Mouse (Mus musculus) left cerebral cortex, adult 18-20 months (tissue): Measurements from ENCODE around the gene Gsn. TPM values are rescaled to one million over a fixed set of nuclear protein-coding genes. Genes with fewer than 3 reads are reported as not detected.
A peak's percentile ranks its signal among the peaks of the same experiment; 100 is the strongest.

Source experiments
- DNase-seq, 2 experiments: peaks; one replicate each; pipeline ENCODE4 v3.0.0; 2021 to 2022; ENCODE audit warnings: low spot score in 2 of 2, mixed read lengths in 1 of 2
- total RNA-seq, 2 experiments: library from RNA; stranded (reverse); gene quantifications; 2 replicates each; pipeline ENCODE4 v1.2.3; 2021

Gene Gsn
- total RNA-seq, 2 experiments from 2014 or later = 31.3 to 39.8 TPM

GRCm38 (mm10) chr2:35277686-35278085 is 21.5 kb downstream of the Gsn start:
- DNase-seq = no peak

- no peak for DNase-seq
Measured at GRCm38 (mm10) chr2:35278371-35279210, 22.4 kb downstream of the Gsn start.

GRCm38 (mm10) chr2:35280001-35280400 is 23.8 kb downstream of the Gsn start:
- no peak for DNase-seq

- no peak for DNase-seq
Measured at GRCm38 (mm10) chr2:35282214-35282613, 26.0 kb downstream of the Gsn start.

- no peak for DNase-seq
Measured at GRCm38 (mm10) chr2:35283997-35284396, 27.8 kb downstream of the Gsn start.

- DNase-seq = no peak
Measured at GRCm38 (mm10) chr2:35285209-35285608, 29.0 kb downstream of the Gsn start.

DNA sequence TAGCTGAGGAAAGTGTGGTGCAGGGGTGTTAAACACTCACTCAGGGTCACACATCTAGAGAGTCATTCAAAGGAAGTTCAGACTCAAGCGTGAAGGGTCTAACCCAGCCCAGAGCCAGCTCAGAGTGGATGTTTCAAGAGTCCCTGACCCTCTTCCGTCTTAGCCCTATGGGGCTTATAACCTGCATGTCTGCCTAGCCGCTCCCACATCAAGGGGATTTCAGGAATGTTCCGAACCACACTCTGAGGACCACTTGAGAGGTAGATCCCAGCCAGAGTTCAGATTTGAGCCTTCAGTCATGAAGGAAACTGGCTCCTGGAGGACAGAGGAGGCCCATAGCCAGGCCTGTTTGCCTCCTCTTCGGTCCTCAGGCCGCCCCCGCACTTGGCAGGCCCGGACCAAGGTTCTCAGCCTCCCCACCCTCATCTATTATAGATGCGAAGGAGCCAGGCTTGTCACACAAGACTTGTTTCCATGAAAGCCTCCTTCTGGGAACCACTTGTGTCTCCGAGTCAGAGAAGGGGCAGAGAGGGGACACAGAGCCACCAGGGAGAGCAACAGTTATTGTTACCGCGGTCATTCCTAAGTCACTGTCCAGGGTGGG is 30.9 kb downstream of the Gsn start:
- DNase-seq = no peak

DNA sequence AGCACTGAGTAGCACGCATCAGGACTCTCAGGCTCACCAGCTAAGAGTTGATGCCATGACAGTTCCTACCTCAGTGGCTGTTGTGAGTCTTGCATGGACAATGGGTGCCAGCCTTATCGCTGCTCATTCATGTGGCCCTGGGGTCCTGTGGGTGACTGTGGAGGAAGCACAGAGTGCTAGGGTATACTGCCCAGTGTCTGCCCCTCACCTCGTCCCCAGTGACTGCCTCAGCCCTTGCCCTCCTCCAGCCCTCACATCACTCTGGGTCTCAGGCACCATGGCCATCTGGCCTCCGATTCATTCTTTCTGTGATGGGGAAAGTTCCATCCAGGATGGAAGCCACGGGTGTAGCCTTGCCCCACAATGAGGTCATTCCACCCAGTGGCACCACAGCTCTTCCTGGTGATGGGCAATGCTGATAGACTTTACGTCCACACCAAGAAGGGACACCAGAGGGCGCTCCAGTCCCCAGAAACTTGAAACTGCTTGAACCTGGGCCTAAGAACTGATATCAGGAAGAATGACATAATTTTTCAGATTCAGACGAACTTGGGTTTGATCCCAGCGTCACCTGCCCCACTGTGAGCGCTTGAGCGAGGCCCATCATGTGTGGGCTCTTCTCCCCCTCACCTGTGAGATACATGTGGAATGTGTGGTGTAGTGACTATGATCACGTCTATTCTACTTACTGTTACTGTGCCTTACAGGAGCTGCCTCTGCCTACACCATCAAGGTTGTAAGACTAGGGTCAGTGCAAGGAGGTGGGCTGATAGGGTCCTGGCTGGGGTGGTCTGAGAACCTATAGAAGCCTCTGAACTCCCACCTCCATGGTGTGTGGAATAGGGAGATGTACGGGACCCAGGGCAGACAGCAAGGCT is 32.8 kb downstream of the Gsn start:
- DNase-seq = peak; percentile 79 to 88

DNA sequence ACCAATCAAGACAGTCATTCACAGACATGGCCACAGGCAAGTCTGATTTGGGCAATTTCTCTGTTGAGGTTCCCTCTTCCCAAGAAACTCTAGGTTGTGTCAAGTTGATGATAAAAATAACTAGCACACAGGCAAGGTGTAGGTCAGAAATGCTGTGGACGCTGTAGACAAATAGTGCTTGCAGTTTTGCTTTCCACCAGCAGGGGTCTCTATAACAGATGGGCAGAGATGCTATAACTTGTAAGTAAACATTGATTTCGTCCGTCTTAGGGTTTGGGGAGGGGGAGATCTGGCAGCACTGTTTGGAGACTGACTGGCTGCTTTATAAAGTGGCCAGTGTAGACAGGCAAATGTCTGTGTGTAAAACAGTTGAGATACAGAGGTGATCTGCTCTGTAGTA is 35.7 kb downstream of the Gsn start:
- peak; percentile 27 to 61 for DNase-seq

DNA sequence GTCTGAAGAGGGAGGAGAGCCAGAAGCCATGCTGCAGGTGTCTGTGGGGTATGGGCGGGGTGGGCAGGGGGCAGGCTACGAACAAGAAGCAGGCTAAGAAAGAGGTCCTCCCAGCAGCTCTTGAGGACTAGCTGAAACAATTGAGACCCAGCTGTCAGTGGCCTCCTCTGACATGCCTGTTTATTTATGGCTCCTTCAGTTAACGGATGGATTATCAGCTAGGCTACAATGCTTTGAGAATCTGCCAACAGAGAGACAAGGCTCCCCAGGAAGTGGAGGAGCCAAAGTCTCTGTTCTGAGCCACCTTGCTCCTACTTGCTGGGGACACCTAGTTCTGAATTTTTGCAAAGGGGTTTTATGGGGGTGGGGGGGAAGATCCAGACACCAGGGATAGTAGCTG is 36.5 kb downstream of the Gsn start:
- DNase-seq = no peak

DNA sequence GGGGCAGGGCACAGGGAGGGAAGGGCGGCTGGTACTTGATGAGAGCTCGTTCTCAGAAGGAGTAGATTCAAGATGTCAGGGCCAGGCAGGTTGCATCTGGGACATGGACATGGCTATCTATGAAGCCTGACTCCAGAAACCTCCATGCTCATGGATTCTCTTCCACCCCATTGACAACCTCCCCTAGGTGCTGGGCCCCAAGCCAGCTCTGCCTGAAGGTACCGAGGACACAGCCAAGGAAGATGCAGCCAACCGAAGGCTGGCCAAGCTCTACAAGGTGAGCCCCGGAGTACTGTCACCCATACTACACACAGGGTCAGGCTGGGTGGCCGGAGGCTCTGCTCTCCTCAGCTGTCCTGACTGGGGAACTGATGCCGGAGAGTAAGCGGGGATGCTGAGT is 37.1 kb downstream of the Gsn start:
- no peak for DNase-seq

DNA sequence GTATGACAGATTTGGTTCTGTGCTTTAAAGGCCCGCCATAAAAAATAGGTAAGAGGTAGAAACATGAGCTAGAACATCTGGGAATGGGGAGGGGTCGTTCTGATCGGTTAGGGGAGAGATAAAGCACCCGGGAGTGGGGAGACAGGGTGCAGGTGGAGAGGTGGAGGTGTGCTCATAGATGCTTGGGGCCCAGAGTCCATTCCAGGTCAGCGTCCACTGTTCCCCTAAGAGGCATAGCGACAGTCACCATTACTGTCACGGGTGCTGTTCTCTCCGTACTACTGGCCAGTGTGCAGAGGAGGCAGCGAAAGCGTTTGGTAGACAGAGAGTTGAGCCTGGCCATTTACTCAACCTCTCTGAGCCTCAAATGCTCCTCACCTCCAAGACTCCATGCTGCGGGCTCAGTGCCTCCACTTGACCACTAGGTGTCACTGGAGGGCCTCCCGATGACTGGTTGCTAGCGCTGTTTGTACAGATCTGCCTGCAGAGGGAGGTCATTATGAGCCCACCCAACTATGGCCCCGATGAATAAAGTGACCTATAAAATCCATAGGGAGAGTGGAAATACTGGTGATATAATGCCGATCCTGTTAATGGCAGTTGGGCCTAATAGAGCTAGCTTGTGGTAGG is 41.6 kb downstream of the Gsn start:
- DNase-seq = peak; percentile 77 to 81

- no peak for DNase-seq
Measured at GRCm38 (mm10) chr2:35299437-35299836, 43.3 kb downstream of the Gsn start.

DNA sequence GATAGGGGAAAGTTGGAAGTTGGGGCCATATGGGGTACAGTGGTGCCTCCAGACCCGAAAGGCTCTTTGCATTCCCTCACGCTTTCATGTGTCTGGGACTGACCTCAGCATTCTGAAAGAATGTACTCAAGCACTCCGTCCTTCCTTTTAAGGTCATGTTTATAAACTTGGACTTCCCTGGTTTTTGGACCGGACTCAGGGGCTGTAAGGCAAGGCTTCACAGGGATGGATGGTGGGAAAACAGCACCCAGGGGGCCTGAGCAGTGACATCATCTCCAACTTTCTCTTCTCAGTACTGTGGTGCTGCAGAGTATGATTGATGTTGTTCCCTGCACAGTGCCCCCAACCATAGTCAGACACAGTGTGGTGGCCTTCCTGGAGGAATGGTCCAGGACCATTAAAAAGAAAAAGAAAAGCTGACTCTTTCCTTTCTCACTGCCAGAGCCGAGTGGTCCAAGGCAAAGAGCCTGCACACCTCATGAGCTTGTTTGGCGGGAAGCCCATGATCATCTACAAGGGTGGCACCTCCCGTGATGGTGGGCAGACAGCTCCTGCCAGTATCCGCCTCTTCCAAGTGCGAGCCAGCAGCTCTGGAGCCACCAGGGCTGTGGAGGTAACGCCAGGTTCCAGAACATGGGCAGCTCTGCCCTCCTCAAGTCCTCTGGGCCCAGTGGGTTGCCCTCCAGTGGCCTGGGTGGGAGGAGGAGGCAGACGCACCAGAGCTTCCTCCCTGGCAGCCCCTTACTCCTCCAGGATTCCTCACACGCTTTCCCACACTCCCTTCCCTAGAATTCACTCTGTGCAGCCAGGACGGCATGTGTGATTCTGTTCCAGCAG is 46.1 kb downstream of the Gsn start:
- DNase-seq = no peak

GRCm38 (mm10) chr2:35308166-35308565 is 52.0 kb downstream of the Gsn start:
- DNase-seq = no peak

DNA sequence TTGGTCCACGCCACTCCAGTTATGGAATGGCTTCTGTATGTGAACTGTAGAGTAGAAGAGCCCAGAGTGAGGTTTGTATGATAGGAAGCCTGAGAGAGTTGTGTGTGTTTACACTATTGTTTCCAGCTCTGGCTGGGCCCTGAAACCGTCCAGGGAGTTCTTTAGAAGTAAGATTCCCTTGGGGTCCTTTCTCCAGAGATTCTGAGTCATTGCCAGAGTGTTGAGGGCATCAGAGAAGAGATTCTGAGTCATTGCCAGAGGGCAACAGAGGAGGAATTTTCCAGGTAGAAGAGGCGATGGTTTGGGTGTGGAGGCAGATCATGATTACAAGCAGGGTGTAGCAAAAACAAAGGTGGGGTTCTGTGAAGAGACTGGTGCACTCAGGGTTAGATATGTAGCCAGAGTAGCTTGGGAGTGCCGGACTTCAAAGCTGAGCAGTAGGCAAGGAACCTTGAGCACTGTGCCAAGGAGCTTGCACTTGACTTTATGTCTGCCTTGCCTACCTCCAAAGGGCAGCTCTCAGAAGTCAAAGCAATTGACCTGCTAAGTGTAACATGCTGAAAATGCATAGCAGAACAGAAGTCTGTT is 53.8 kb downstream of the Gsn start:
- DNase-seq = no peak

DNA sequence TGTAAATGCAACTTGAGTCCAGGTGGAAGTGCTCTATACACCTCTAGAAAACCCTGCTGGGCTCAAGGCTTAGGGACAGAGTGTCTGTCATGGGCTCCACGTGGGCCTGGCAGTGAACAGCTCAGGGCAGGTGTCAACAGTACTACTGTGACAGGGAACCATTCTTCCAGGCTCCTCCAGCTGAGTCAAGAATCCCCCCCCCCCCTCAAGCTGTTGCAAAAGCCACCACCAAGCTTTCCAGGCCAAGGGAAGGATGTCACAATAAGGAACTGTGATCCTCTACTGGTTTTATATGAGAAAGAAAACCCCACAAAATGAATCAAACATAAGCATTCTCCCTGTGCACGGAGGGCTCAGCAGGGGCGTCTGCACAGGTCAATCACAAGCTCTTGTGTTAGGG is 58.1 kb downstream of the Gsn start:
- no peak for DNase-seq

DNA sequence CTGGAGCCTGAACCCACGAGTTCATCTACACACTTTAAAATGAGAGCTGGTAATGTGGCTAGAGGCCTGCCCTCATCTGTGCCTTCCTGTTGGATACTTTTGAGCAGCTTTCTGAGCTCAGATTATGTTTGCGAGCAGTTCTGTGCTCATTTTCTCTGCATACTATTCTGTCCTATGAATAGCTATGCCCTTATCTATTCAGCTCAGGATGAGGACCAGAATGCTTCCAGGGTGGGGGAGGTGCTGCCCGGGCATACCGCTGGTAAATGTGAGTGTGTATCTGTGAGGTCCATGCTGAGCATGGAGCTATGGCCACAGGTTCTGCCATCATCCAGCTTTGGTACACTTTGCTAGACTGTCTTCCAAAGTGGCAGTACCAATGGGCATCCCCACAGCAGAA is 61.4 kb downstream of the Gsn start:
- no peak for DNase-seq

- DNase-seq = no peak
Measured at GRCm38 (mm10) chr2:35318405-35318804, 62.2 kb downstream of the Gsn start.

DNA sequence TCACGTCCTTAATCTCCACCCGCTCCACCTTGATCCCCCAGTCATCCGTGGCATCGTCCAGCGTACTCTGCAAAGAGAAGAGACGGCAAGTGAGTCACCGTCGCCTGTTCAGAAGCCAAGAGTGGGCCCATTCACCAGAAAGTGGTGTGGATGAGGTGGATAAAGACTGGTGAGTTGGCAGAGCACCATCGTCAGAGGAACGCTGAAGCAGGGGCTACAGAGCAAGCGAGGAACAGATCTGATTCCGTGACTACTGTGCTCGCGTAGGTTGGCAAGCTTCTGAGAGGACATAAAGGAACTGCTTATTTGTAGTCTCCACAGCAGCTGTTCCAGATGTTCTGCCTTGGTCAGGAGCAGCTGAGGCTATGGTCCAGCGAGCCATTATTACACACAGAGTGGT is 64.2 kb downstream of the Gsn start:
- DNase-seq = no peak
